Mouse (Mus musculus): ENCODE data around the gene Rnls.

- no peak for TF ChIP-seq POLR2A (IDR thresholded peaks at IDR 0.05; ENCODE audit: control insufficient read depth in 1 of 2, insufficient read depth in 1 of 2, low read depth in 1 of 2, low read length in 2 of 2, poor library complexity in 1 of 2)
- TF ChIP-seq POLR2AphosphoS2 (IDR thresholded peaks at IDR 0.05; ENCODE audit: low read length), result no peak
- no peak for TF ChIP-seq MAZ (IDR thresholded peaks at IDR 0.05; ENCODE audit: low read depth, low read length)
- no peak for TF ChIP-seq MEF2A (IDR thresholded peaks at IDR 0.05; ENCODE audit: extremely low read depth, insufficient replicate concordance, low read depth, low read length, poor library complexity, severe bottlenecking)
- no peak for TF ChIP-seq CTCF (IDR thresholded peaks at IDR 0.05 in 2 of 3, conservative IDR thresholded peaks at IDR 0.05 in 1 of 3; ENCODE audit: control insufficient read depth in 1 of 3, insufficient read depth in 1 of 3, low read depth in 2 of 3, low read length in 3 of 3, poor library complexity in 1 of 3, severe bottlenecking in 1 of 3)
- no peak for TF ChIP-seq GATA1 (IDR thresholded peaks at IDR 0.05; ENCODE audit: low read depth, low read length)
- no peak for TF ChIP-seq MXI1 (IDR thresholded peaks at IDR 0.05; ENCODE audit: low read depth, low read length)
These were observed 73.3 kb downstream of the Rnls start for GRCm38 (mm10) chr19:33318785-33319184.
